Mouse (Mus musculus): ENCODE data around the gene Tsg101.

Gene Tsg101

DNA sequence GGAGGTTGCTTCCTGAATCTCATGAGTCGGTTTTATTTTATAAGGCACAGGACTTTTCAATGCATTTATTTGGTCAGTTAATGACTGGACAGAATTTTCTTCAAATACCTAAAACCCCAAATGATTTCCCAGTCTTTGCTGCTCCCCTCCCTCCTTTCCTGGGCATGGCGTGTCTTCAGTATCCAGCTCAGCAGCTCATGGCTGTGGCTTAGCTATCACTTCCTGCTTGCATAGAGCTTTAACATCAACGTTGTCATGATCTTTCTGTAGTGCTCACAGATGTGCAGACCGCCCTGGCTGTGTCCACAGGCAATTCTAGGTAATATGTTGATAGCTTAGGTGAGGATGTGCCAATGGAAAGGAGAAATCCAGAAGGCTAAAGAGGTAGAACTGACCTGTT lies 47.8 kb downstream of the Tsg101 start:
- no peak for DNase-seq

DNA sequence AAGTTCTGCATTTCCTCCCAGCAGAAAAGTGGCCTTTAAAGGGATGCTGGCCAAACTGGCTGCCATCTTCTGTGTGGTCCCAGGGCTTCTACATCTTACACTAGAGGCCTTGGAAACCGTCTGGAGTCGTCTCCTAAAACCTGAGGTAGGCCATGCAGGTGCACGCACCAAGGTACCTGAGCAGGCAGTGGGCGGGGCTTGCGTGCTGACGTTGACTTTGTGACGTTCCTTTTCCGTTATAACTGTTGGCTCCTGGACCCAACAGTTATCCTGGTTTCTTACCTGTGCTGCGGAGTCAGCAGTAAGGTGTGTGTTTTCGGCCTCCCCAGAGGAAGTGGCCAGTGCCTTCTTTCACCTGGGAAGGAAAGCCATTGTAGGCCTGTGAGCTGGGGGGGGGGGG lies 58.8 kb downstream of the Tsg101 start, which contains the start of gene Ldhc:
Gene Ldhc (plus strand): TSS at position 208 of the 400 bp plus-strand sequence.
- DNase-seq = no peak

GRCm38 (mm10) chr7:46859031-46859430 lies 60.7 kb downstream of the Tsg101 start:
- DNase-seq = no peak

DNA sequence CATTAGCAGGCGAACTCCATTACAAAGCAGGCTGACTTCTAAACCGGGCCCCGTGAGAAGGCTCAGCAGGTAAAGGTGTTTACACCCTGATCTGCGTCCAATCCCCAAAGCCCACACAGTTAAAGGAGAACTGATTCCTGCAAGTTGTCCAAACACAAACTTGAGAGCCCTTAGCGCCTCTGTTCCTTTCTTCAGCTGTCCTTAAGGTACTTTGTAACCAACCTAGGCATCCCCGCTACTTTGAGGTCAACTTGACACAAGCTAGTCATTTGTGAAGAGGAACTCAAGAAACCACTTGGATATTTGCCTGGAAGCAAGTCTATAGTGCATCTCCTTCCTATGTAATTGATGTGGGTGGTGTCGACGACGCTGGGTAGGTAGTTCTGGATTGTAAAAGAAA lies 62.3 kb downstream of the Tsg101 start:
- no peak for DNase-seq

DNA sequence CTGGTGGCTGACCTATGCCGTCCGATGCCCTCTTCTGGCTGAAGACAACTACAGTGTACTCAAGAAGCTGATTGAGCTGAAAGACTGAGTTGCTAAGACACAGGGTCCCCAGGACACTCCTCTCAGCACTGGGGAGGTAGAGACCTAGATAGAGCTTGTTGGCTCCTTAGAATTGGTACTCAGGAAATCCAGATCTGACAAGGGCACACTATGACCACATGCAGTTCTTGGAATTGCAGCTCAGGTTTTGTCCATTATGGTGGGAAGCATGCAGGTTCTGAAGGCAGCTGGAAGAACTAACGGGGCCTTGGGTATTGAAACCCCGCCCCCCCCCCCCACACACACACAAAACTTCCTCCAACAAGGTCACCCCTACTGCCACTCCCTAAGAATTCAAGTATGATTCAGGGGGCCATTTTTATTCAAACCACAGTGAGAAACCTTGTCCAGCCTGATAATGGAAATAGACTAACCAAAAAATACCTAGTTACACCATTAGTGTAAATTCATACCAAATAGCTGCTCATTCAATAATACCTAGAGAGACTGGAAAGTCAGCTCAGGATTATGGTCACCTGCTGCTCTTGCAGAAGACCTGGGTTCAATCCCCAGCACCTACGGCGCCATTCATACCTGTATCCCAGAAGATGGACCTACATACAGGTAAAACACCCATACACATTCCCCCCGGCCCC lies 63.8 kb downstream of the Tsg101 start:
- DNase-seq = no peak

DNA sequence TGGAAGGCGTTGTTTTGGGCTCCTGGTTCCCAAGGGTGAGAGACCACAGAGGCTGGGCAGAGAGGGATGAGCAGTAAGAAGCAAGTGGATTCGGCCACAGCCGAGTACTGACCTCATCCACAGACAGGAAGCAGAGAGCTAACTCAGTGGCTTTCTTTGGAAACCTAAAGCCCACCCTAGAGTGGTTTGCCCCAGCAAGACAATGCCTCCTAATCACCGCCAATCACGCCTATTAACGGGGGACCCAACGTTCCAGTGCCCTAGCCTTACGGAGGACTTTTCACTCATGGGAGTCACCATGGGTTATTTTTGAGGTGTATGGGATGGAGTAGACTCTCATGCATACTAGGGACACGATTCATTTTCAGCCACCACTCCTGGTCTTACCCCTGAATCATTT lies 66.4 kb downstream of the Tsg101 start:
- no peak for DNase-seq

DNA sequence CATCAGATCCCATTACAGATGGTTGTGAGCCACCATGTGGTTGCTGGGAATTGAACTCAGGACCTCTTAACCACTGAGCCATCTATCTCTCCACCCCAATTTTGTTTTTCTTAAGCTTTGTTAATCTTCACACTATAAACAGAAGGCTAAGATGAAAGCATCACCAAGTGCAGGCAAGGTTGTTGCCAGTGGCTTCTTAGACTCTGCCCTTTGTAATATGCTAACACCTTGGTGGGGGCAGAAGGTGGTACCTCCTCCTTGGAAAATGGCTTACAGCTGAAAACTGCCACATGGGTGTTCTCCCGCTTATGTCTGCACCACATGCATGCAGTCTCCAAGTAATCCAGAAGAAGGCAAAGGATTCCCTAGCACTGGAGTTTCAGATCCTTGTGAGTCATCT lies 67.1 kb downstream of the Tsg101 start:
- DNase-seq = no peak

GRCm38 (mm10) chr7:46851026-46851425 lies 68.7 kb downstream of the Tsg101 start:
- DNase-seq = no peak

DNA sequence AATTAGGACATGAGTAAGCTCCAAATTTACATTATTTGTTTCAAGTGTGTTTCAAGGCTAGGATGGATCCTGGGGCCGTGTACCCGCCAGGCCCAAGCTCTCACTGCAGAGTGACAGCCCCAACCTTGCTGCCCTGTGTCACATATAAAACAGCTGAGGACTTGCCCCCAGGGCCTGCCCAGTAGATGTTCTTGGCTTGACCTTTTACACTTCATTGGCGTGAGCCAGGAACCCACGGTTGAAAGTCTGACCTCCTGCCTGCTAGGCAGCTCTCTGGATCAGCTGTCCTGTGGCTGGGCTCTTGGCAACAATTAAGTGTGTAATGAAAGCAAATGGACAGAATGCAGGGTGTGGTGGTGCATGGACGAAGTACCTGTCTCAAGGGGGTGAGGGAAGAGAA lies 70.5 kb downstream of the Tsg101 start:
- DNase-seq = no peak

DNA sequence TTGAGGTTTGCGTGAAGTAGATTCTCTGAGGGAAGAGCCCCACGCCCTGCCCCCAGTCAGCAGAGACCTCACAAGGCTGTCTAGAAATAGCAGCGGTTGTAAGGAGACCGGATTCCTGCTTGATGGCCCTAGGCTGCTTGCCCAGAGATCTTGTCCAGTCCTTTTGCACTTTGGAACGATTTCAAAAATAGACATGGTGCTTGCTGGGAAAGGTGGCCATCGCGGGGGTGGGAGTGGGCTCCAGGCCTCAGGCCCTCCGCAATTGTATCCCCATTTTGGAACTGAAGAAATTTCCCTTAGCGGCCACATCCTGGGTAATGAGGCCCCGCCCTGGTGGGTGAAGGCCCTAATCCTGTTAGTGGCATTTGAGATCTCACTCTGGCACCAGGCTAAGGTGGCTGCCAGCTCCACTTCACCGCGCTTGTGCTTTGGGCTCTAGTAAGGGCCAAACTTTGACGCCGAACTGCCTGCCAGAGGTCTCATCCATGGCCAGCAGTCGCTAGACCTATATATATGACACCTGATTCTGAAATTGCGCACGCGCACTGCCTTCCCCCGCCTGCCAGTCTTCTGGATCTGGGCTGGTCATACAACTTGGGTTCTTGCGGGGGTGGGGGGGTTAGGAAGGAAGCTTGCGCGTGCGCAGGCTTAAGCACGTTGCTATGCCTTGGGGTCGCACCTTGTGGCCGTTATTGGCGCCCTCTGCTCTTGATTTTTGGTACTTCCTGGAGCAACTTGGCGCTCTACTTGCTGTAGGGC lies 73.1 kb downstream of the Tsg101 start:
- DNase-seq = peak; percentile 63 to 67

- no peak for DNase-seq
Measured at GRCm38 (mm10) chr7:46845978-46846485, 73.7 kb downstream of the Tsg101 start.

DNA sequence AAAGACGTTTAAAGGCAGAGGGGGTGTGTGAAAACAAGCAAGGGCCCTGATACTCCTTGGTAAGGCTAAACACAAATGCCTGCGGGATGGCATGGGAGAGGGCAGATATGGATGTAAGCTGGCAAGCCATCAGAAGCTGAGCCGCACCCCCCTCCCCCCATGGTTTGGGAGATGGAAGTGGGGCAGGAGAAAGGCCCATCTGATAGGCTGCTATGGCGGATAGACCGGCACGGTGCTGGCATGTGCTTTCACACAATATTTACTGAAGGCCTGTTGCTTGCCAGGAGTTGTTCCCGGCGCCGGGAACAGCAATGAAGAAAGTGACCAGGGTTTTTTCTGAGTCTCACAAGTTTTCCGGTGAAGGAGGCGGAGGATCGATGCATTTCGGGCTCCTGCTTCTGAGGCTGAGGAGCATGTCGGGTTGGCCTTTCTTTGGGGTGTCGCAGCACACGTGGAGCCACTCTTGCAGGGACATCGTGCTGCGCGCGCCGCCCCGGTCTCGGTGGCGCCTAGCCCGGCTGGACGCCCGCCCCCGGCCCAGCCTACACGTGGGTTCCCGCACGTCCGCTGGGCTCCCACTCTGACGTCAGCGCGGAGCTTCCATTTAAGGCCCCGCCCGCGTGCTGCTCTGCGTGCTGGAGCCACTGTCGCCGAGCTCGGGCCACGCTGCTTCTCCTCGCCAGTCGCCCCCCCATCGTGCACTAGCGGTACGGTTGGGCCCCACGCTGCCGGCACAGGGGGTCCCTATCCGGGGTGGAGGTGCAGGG lies 74.4 kb downstream of the Tsg101 start:
- DNase-seq = peak; percentile 88 to 89

GRCm38 (mm10) chr7:46843576-46843975 lies 76.2 kb downstream of the Tsg101 start:
- no peak for DNase-seq

DNA sequence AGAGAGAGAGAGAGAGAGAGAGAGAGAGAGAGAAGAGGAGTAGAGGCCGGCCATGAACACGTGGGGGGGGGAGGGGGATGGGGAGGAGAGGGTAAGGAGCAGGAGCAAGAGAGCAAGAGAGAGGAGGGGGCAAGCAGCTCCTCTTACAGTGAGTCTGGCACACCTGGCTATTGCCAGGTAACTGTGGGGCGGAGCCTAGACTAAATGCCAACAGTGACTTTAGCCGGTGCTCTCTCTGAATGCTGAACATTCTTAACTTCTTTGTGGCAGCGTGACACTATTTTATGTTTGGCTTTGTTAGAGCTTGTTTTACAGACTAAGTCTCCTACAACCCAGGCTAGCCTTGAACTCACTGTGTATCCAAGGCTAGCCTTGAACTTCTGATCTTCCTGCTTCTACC lies 77.5 kb downstream of the Tsg101 start:
- no peak for DNase-seq

GRCm38 (mm10) chr7:46840787-46841525 lies 78.8 kb downstream of the Tsg101 start, which contains the start of gene Ldha:
Gene Ldha (plus strand): TSS chr7:46841475.
- DNase-seq = no peak

GRCm38 (mm10) chr7:46840326-46840725 lies 79.4 kb downstream of the Tsg101 start:
- no peak for DNase-seq

GRCm38 (mm10) chr7:46839861-46840260 lies 79.9 kb downstream of the Tsg101 start:
- DNase-seq = no peak

DNA sequence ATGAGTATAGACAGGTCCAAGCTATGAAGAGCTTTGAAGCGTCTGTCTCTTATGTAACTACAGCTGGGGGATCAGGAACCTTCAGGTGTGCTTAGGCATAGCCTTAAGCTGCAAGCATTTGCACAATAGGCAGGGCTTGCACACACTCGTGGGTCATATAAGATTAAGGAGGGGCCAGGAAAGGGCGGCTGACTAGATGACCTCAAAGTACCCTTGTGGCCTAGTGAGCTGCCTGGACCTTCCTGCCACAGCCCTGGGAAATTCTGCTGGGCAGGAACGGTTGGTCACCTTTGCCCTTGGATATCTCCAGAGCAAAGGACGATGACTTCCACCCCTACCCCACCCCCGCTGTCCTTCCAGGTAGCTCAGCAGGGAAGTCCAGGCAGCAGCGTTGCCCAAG lies 80.3 kb downstream of the Tsg101 start:
- DNase-seq = no peak
